ENCODE assay signal across 1 mouse cellular context in genomic region chr1:37429366-37430296, GRCm38 (mm10).
TF ChIP-seq lines count a peak whose summit lies in the region.

Gene Coa5 (minus strand): TSS chr1:37430103.
Gene Unc50 (plus strand): TSS chr1:37430139.

TF ChIP-seq in MEL, 35 proteins besides CTCF, POLR2A, EP300 and RAD21 (continued from another document):
- no peak for TF ChIP-seq CHD2 (IDR thresholded peaks at IDR 0.05; ENCODE audit: low read length)
- no peak for TF ChIP-seq SMC3 (IDR thresholded peaks at IDR 0.05; ENCODE audit: low read depth, low read length)
- no peak; the same call in 1 of the 2 replicates for TF ChIP-seq GABPA (IDR thresholded peaks at IDR 0.05; ENCODE audit: low read depth, low read length)
- peak; percentile 99 for TF ChIP-seq SIN3A (IDR thresholded peaks at IDR 0.05; ENCODE audit: low read length)
- TF ChIP-seq JUND (IDR thresholded peaks at IDR 0.05; ENCODE audit: low read depth, low read length) = no peak
- peak; percentile 94 for TF ChIP-seq KAT2A (conservative IDR thresholded peaks at IDR 0.05; ENCODE audit: low read depth, low read length)
- no peak for TF ChIP-seq MYB (IDR thresholded peaks at IDR 0.05; ENCODE audit: low read depth, low read length)
- peak; percentile 43; the same call in 1 of the 2 replicates for TF ChIP-seq TCF12 (IDR thresholded peaks at IDR 0.05; ENCODE audit: low read depth, low read length)
- TF ChIP-seq MAFK (IDR thresholded peaks at IDR 0.05; ENCODE audit: borderline replicate concordance, low read depth, low read length) = no peak
